Mouse (Mus musculus) ES-Bruce4 (cell line): ENCODE data around the gene Tas1r1.

Experiments used
- CTCF ChIP-seq: IDR thresholded peaks from one replicate; pipeline ENCODE4 v1.8.1; 2011; ENCODE audit warnings: low read depth, low read length
- EP300 ChIP-seq: IDR thresholded peaks from 2 replicates; pipeline ENCODE4 v1.6.1; 2011; ENCODE audit warnings: low read depth, low read length; ENCODE audit not compliant: insufficient read depth
- POLR2A ChIP-seq: IDR thresholded peaks from one replicate; pipeline ENCODE4 v1.8.1; 2011; ENCODE audit warnings: low read length; ENCODE audit not compliant: insufficient read depth

DNA sequence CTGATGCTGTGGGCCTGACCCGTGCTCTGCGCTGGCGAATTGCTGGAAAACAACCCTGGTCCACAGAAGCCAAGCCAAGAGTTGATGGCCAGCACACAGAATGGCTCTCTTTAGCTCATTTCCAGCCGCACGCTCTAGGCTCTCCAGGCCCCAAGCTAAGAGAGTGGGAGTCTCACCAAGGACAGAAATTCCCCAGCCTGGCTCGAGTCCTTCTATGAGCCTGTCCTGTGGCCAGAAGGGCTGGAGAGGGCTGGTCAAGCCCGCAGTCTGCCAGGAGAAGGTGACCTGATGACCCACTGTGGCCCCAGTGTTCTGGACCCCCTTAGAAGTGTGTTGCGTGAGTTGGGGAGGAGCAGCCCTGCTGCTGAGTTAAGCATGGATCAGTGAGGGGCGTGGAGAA lies 38.8 kb upstream of the Tas1r1 start:
- no peak for TF ChIP-seq POLR2A
- TF ChIP-seq CTCF: no peak
- TF ChIP-seq EP300: no peak
